Mouse (Mus musculus) 3T3-L1 (cell line): ENCODE data around the gene Olfr1453.
"Not testable (repeated sequence)": the region's sequence is repeated elsewhere in the genome, so short reads cannot be mapped to it uniquely, and the experiment has no call there.

Experiments used
- DNase-seq: peaks from one replicate; pipeline ENCODE4 v3.0.0-alpha.2; 2015; ENCODE audit warnings: low read depth, low spot score

Gene Olfr1453

DNA sequence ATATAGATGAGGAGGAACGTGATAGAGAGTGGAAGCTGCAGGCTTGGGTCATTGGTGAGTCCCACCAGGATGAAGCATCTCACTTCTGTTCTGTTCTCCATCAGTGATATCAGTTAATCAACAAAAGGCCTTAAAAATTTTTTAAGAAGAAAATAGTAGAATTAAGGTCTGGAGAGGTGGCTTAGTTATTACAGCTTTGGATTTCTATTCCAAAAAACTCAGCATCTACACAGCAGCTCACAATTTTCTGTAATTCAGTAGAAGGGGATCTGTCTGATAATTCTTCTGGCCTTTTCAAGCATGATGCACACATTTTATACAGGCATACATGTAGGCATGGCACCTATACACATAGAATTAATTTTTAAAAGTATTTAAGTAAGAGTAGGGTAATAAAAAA lies at the start of gene Olfr1453:
Olfr1453 (minus strand) TSS at position 101 of the 400 bp plus-strand sequence.
- no peak for DNase-seq

DNA sequence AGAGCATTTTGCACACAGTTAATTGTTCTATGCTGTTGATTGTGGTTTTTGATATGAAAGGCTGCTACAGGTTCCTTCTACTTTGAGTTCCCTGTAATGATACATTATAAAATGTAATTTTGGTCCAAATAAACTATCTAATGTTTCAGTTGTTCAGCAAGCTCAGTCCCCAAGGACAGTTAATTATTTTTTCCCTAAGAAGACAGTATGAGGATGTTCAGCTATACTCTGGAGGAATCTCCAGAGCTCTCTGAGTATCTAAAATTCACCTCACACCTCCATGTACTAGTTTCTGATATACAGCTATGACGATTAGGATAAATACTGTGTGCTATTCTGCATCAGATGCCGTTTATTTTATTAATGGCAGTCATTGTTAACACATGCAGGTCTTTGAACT lies 32.2 kb upstream of the Olfr1453 start, which contains the start of gene Olfr1454:
Olfr1454 (plus strand) TSS at position 301 of the 400 bp plus-strand sequence.
- no peak for DNase-seq

DNA sequence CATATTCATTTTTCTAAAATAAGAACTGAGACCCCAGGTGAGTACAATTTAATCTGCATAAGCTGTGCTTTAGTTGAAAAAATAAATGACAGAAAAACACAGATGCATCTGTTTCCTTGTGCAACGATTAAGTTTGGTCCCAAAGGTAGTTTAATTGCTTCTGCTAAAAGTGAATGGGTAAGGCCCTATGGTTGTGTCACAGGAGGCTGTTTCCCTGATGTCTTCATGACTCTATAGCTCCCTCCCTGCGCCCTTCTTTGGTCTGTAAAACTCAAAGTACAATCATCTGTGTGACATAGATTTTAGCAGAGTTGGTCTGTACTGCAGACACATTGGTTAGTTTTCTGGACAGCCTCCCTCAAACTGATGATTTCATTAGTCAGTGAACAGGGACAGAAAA lies 33.4 kb downstream of the Olfr1453 start, which contains the start of gene Olfr1451:
Olfr1451 (plus strand) TSS at position 301 of the 400 bp plus-strand sequence.
- no peak for DNase-seq

DNA sequence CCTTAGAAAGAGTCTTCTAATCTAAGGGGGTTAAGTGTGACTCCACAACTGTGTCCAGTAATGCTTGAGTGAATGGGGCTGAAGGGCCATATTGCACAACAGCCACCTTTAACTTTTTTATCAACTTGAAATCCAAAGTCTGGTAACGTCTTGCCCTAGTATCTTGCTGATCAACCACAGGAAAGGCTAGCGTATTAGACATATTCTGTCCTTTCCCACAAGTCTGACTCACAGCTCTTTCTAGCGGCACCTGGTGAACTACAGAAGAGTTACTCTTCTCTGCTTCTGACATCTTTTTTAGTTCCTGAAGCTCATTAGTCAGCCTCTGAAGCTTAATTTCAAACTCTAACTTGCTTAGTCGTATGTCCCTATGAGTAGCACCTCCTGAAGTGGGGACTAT lies 35.8 kb downstream of the Olfr1453 start:
- DNase-seq, result not testable (repeated sequence)
